Mouse (Mus musculus): ENCODE measurements around the gene Pde4d.

Pde4d gene

DNA sequence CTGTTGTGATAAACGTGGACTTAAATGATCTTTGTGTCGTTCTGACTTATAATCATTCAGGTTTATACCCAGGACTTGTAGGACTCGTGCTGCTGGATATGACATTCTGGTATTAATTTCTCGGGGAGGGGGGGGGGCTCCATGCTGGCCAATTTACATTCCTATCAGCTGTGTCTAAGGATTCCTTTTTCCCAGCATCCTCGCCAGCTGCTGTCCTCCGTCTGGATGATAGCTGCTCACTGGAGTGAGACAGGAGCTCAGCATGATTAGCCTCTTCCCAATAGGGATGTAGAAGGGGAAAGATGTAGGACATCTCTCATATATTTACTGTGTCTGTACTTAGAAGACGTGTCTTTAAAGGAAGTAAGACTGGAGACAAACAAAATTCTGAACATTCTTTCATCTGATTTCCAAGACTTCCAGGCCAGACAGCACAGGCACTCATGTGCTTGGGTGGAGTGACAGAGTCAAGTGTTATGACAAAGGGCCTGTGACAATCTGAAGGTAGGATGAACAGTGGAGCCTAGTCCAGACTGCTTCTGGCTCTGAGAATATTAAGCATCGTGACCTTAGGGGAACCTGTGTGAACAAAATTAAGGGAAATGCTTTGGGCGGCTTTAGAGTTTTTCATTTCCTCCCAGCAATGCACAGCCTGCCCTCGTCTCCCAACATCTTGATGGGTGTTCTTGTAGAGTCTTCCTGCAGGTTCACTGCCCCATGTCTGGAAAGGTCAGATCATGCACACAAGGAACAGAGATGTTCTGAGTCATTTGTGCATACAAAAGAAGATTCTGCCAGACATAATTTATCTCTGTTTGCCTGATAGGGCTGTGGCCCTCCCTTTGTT is 1215.4 kb downstream of the Pde4d start:
- DNase-seq (ENCODE audit: low spot score), result no peak

DNA sequence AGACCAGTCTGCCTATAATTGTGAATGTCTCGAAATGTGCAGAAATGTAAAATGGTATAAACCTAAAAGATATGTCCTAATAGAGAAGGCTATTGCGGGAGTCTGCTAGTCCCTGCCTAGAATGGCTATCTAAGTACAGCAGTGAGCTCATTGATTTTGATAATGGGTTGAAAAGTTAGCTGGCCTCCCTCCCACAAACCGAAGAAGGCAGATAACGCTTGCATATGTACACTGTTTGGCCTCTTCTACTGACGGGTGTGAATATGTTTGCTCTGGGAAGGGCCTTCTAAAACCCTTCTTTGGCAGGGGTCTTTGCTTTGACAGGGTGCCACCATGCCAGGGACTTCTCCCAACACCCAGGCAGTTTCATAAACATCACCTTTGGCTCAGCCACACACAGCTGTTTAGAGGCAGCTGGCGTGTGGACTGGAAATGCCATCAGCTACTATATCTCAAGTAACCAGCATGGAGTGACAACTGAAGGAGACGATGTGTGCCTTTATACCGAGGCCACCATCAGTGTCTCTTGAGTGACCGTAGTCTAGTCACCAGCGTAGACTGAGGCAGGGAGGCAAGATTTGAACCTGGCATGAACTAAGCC is 1216.2 kb downstream of the Pde4d start:
- DNase-seq (ENCODE audit: low spot score), result no peak

DNA sequence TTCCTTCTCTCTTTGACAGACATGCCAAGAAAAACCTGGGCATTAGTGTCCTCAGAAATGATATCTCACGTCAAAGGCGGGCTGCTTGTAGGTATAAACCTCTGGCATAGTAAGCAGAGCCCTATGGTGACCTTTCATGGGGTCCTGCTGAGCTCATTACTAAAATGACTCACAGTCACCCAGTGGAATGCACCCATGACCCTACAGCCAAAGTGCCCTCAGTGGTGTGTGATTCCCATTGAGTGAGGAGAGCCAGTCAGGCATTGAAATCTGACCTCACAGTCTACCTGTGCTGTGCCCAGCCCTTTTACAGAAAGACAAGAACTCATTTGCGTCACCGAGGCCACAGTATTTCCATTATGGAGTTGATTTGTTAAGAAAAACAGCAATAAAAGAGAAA is 1220.2 kb downstream of the Pde4d start:
- DNase-seq (ENCODE audit: low spot score), result no peak

DNA sequence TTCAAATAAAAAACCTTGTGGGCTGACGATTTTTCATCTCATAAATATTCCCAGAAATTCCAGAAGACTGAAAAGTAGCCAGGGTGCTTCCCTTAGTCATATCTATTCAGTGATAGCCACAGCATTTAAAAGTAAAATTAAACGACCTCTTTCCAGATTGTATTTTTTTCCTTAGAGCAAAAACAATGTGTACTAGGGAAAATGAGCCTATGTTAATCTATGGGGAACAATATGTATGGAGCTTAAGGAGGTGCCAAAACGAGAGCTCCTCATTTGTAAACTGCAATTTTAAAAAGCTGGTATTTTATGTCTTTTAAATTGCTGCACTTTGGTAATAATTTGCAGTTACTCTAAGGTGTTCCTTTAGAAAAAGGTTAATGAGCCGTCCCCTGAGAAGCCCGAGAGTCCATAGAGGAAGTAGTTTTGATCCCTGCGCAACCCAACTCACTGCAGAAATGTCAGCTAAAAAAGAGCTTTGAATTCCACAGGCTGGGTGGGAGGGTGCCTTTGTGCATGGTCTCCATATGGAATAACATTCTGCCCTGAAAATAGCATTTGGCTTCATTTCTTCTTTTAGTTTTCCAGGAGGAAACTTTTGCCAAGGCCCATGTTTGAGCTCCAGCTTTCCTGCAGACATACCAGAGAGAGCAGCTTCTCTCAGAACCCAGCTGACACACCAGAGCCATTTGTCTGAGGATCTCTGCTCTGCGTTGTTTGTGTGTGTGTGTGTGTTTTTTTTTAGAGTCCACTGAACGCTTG is 1222.0 kb downstream of the Pde4d start:
- no peak for DNase-seq (ENCODE audit: low spot score)

DNA sequence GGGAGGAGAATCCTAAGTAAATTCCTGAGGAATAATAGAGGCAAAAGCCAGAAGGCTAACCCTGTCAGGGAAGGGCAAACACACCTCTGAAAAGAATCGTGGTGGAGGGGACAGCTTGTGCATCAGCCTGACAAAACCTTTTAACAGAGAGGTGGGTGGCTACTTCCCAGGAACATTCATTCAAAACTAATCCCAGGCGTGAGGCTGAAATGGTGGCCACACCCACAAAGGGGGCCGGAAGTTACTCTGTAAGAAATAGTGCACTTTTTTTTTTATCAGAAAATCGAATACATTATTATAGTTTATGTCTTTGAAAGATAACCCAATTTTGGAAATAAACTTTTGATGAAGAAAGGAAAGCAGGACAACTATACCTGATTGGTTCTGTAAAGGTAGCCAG is 1227.3 kb downstream of the Pde4d start:
- no peak for DNase-seq (ENCODE audit: low spot score)

DNA sequence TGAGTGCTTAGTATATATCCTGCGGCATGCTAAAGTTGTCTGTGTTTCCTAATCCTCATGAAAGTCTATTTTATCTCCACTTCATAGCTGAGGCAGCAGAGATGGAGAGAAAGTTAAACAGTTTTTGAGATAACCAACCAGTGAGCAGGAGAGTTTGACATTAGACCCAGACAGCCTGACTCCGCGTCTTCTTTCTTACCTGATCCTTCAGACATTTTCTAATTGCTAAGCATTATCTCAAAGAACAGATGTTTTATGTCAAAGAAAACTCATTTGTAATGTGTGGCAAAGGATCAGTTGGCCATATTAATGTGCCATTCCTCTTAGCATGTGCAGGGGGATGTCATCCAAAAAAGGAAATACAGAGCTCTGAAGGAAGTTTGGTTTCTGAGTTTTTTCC is 1227.9 kb downstream of the Pde4d start:
- DNase-seq (ENCODE audit: low spot score), result no peak

DNA sequence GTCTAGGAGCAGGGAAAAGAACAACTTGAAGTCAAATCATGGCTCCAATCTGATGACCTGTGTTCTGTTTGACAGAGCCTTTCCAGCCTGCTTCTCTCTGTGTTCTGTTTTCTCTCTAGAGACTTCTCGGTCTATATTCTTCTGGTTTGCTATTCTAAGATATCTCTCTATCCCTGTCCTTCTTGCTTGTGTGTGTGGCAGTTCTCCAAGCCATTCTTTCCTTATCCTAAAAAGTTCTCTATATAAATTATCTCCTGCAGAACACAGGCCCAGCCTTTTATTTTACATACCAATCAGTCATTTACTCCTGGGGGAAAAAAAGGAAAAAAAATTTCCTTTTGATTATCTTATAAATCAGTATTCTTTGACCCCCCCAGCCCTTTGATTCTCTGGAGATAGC is 1229.2 kb downstream of the Pde4d start:
- no peak for DNase-seq (ENCODE audit: low spot score)

DNA sequence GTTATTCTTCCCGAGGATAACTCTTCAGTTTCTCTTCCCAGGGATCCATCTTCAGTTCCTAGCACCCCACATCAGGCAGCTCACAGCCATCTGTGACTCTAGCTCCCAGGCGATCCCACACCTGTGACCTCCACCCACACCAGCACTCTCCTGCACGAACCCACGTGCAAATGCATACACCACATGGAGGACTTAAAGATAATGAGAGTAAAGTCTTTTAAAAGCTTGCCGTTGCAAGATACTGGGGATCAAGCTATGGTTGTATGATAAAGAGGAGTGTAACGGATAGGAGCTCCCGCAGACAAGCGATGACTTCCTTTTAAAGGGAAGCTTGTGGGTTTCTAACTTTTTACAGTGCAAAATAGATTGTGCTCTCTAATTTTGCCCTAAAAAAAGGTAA is 1230.5 kb downstream of the Pde4d start:
- no peak for DNase-seq (ENCODE audit: low spot score)

DNA sequence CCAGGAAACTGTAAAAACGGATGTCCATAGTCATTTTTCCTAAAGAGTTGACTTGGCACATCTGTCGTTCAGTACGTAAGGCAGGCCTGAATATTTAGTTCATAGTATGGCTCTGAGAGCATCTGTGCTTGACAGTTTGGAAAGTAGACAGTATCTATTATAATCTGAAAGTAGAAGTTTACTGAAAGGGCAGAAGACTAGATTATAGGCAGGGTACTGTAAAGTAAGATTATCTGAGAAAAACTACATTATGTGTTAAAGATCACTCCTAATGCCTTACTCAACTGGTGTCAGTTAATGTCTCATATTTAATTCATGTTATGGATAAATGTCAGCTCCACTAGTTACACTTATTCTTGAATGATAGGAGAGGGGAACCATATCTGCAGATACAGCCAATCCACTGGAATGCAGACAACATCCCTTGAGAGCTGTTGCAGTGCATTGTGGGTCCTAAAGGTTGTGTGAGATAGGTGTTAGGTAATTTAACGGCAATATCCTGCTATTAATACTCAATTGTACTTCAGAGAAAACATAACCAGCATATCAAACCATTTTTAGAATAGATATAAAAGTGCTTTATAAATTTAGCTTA is 1232.0 kb downstream of the Pde4d start:
- no peak for DNase-seq (ENCODE audit: low spot score)

DNA sequence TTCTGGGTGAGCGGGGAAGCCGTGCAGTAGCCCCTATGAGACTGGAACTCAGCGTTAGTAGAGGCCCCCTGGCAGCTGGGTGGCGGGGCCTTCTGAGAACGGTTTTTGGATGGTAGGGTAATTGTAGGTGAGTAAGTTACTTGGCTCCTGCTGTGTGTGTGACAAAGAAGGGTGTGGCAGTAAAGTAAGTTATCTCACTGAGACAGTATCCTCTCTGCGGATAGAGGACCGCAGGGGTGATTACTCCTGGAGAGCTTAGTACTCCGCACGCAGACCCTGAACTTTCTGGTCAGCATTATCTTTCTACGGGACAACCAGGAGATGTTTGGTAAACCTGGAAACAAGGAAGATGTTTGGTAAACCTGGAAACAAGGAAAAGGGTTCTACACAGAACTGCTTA is 1233.3 kb downstream of the Pde4d start:
- DNase-seq (ENCODE audit: low spot score), result no peak

DNA sequence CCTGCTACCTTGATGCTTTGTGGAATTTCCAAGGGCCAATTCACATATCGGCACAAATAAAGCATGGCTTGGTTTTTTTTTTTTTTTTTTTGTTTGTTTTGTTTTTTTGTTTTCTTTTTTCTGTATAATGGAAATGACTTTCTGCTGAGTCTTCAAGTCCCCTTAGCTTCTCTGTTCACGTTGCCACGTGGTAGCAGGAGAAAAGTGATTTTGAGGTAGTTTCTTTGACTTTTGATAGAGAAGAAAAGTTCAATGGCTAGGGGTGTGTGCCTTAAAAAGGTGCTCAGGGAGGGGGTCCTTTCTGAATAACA is 1235.2 kb downstream of the Pde4d start:
- DNase-seq (ENCODE audit: low spot score), result no peak

DNA sequence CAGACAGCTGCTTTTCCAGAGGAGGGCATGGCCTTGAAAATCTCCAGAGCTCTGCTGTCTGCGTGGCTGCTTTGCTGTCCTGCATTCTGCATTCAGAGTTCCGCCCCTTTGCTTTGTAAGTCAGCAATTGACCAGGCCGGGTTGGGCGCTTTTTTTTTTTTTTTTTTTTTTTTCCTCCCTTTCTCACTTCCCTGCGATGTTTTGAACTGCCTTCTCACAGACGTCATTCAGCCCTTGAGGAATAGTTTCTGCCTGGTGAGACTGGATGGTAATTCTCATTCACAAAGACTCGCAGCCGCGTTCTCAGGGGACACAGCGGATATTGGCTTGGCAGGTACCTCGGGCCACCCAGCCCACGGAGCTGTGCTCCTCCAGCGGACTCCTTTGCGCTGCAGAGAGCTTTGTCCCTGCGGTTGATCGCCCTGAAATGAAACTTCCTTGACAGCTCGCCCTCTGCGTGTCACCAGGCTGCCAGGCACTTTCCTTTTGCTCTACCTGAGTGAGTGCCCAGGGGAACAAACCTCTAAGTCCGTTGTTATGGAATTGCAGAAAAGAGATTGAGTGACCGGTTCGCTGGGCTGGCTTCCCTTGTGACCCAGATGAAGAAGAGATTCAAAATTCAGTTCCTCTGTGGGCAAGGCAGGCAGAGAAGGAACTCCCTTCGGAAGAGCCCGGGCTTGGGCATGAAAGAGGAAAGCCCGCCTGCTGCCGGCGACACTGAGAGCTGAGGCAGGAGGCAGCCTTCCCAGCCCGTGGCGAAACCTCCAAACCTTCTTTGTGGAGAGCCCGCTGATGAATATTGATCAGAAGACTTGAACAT is 1235.8 kb downstream of the Pde4d start:
- peak; percentile 44 for DNase-seq (ENCODE audit: low spot score)

DNA sequence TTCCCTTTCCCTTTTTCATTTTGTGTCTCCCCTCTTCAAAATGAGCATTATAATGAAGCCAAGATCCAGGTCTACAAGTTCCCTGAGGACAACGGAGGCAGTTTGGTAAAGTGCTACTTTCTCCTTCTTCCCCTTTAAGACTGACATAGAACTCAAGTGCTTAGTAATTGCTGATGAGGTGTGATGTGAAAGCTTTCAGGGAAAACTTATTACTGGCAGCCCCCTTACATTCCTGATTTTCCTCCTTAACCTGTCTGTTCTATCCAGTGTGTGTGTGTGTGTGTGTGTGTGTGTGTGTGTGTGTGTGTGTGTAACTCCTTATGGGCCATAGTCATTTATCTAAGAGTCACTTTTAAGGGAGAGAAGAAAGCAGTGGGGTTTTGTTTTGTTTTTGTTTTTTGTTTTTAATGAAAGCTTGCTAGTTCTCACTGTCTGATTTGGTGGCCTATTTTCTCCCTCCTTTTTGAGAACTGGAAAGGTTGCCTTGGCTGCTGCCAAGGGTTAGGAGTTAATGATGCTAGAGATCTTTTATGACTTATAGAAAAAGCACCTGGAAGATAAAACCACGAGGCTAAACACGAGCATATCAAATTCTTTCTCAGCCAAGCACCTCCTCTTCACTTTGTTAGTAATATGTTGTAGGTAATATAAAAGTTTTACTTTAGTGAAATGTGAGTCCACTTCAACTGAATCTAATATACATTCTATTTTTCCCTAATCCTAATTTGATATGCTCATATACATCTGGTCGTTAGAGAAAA is 1236.5 kb downstream of the Pde4d start:
- no peak for DNase-seq (ENCODE audit: low spot score)

DNA sequence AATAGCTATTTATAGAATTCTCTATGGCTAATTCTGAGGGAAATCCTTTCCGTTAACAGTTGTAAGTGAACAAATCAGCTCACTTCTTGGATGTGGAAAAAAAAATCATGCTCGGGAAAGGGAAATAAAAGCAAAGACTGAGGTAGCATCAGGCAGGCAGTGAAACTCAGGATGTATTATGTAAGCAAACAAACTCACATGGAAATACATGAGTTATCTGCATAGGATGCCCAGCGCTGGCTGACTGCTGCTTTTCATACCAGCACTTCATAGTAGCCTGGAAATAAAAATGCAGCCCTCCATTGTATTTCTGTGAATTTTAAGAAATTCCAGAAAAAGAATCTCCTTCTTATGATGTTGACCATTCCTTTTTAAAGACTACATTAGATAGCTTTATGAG is 1237.2 kb downstream of the Pde4d start:
- DNase-seq (ENCODE audit: low spot score), result no peak

DNA sequence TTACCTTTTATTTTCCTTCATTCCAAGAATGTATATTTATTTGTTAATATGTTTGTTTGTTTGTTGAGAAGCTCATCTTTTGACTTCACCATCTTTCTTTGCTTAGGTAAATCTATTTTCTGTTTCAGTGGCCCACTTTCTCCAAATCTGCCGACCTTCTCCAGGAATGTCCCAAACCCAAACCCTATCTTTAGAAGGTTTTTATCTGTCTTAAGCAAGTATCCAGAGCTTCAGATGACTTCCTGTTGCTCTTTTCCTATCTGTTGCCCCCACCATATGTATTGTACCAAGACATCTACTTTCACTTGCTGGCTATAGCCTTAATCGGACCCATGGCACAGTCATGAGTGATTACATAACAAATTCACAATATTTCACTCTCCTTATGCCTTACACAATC is 1238.4 kb downstream of the Pde4d start:
- no peak for DNase-seq (ENCODE audit: low spot score)

DNA sequence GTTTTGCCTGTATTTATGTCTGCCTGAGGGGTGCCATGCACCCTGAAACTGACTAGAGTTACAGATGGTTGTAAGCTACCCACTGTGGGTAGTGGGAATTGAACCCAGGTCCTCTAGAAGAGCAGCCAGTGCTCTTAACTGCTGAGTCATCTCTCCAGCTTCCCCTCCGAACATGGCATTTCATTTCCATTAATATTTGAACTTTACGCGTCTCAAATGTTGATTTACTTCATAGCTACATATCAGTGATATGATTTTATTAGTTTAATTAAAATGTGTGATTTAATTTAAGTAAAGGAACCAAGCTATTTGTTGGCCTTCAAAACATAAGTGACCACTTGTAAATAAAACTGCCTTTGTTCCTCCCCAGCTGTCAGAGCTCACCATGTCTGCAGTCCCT is 1239.4 kb downstream of the Pde4d start:
- DNase-seq (ENCODE audit: low spot score), result no peak

DNA sequence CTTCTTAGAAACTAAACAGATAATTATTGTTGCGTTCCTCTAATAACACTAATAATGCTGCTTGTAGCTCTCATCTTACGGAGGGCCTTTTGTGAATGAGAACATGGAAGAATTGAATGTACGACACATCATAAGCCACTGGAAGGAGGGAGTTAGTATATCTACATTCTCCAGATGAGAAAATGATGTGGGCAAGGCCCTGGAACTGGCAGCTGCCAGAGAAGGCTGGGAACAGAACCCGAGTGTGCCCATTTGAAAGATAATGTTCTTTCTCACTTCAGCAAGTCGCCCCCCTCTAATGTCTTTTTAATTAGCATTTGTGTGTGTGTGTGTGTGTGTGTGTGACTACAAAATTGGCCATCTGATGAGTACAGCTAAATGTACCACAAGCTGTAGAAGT is 1240.8 kb downstream of the Pde4d start:
- DNase-seq (ENCODE audit: low spot score), result no peak

DNA sequence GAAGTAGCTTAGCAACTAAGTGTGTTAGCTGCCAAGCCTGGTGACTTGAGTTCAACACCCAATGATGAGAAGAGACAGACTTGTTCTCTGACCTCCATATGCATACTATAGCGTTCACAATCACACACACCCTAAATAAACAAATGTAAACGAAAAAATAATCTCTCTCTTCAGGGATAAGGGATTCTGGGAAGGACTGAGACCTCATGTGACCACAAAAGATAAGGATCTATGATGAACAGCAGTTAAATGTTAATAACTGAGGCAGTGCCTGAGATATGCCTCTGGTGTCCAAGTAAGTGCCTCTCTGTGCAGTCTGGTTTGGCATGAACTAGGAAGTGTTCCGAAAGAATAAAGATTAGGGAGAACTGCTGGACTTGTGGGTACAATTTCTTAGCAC is 1243.1 kb downstream of the Pde4d start:
- DNase-seq (ENCODE audit: low spot score), result no peak

DNA sequence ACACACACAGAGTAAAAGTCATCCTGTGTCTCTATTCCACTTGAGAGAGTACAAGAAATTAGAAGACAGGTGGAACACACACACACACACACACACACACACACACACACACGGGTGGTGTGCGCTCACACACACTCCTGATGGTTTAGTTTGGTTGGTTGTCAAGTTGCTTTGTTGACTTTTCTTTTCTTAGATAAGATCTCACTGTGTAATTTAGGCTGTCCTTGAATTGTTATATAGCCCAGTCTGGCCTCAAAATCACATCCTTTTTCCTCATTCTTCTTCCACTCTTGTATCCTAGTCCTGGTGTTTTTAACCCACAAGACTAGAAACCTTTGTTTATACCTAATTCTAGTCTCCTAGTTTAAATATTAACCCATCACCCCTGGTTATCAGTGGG is 1244.0 kb downstream of the Pde4d start:
- DNase-seq (ENCODE audit: low spot score), result no peak

DNA sequence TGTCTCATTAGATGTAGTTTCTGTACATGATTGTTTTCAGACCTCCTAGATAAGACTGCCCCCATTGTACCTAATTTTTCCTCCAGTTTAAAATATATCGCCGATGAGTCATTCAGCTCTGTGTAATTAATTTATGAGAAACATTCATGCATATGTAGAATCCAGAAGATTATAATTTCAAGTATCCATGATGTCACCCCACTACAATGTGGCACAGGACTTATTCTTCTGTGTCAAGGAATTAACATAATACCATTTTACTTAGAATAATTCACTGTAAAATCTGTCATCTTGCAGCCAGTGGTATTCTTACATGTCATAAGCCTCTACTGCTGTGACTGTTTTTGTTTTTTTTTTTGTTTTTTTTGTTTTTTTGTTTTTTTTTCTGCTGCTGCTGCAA is 1244.5 kb downstream of the Pde4d start:
- no peak for DNase-seq (ENCODE audit: low spot score)

DNA sequence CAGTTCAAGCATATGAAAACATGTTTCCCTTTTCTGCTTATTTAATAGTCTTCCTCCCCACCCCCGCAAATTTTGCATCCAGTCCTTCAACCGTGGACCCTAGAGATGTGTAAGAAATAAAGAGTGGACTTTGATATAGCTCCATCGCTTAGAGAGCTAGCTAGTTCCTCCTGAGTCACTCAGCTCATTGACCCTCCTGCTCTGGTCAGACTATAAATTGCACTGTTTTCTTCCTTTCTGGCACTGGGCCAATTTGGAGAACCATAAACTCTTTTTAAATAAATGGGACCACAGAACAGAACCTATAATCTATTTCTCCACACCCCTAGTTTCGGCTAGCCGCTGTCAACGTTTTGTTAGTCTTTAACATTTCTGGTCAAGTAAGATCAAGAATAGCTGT is 1245.3 kb downstream of the Pde4d start:
- DNase-seq (ENCODE audit: low spot score), result no peak
